Mouse (Mus musculus): ENCODE measurements around the gene Naa15. TPM values are rescaled to one million over a fixed set of nuclear protein-coding genes. Genes with fewer than 3 reads are reported as not detected.

The Naa15 gene
- polyA plus RNA-seq (2017; shearing (Covaris generic)) = 84.4 TPM

GRCm38 (mm10) chr3:51415098-51416072, at the start of gene Naa15:
Gene Naa15, plus strand, starts transcription at chr3:51415148.

GRCm38 (mm10) chr3:51396219-51397068, 18.5 kb upstream of the Naa15 start, which contains the start of gene Mgarp:
Gene Mgarp, minus strand, starts transcription at chr3:51396738.

GRCm38 (mm10) chr3:51408561-51409183, 6.3 kb upstream of the Naa15 start, which contains the start of gene Ndufc1:
Gene Ndufc1, minus strand, starts transcription at chr3:51408988.

GRCm38 (mm10) chr3:51483741-51484359, 68.9 kb downstream of the Naa15 start, which contains the start of gene Rab33b:
Gene Rab33b, plus strand, starts transcription at chr3:51483920.

Other genes with a start within 250 kb of the Naa15 start
- gene Noct, start 190.7 kb upstream of the Naa15 start, polyA plus RNA-seq (2017; shearing (Covaris generic)) = 2.3 TPM
- 85.3 TPM for gene Elf2, start 74.5 kb upstream of the Naa15 start, polyA plus RNA-seq (2017; shearing (Covaris generic))
- 2.8 TPM for gene Mgarp, start 18.4 kb upstream of the Naa15 start, polyA plus RNA-seq (2017; shearing (Covaris generic))
- gene Ndufc1, start 6.2 kb upstream of the Naa15 start, polyA plus RNA-seq (2017; shearing (Covaris generic)) = 205 TPM
- gene Rab33b, start 68.8 kb downstream of the Naa15 start, polyA plus RNA-seq (2017; shearing (Covaris generic)) = 30.6 TPM
- gene Setd7, start 145.7 kb downstream of the Naa15 start, polyA plus RNA-seq (2017; shearing (Covaris generic)) = 11.3 TPM
- 264 TPM for gene Mgst2, start 245.2 kb downstream of the Naa15 start, polyA plus RNA-seq (2017; shearing (Covaris generic))

Data from inflammation-experienced regulatory T-cells, adult 16 weeks (primary cell).